Mouse (Mus musculus) kidney, embryonic 14.5 days (tissue): Measurements from ENCODE around the gene Klk1b9. TPM values are rescaled to one million over a fixed set of nuclear protein-coding genes. Genes with fewer than 3 reads are reported as not detected.
"Not testable (repeated sequence)": the region's sequence is repeated elsewhere in the genome, so short reads cannot be mapped to it uniquely, and the experiment has no call there.

Experiments used
- ATAC-seq: fragments of 200-750 bp; cut with Nextera tagmentation; 2 replicates; pipeline ENCODE4 v1.8.0; 2017; ENCODE audit warnings: moderate number of reproducible peaks, mild to moderate bottlenecking, moderate TSS enrichment, moderate library complexity; ENCODE audit not compliant: low FRiP score, low TSS enrichment
- H3K27ac ChIP-seq: fragments of 300-500 bp; sonication (generic); 2 replicates; pipeline ENCODE4 v1.5.1; 2014; ENCODE audit warnings: low read depth, mild to moderate bottlenecking, low read length, moderate library complexity, mixed read lengths
- H3K27me3 ChIP-seq: fragments of 300-500 bp; sonication (generic); 2 replicates; pipeline ENCODE4 v1.6.1; 2014; ENCODE audit warnings: mild to moderate bottlenecking, low read length; ENCODE audit not compliant: control insufficient read depth, insufficient read depth
- H3K36me3 ChIP-seq: fragments of 300-500 bp; sonication (generic); 2 replicates; pipeline ENCODE4 v1.6.1; 2014; ENCODE audit warnings: low read length, mixed read lengths; ENCODE audit not compliant: control insufficient read depth, insufficient read depth
- H3K4me1 ChIP-seq: fragments of 300-500 bp; sonication (generic); 2 replicates; pipeline ENCODE4 v1.6.1; 2014; ENCODE audit warnings: low read length, mixed read lengths; ENCODE audit not compliant: control insufficient read depth, insufficient read depth
- H3K4me2 ChIP-seq: fragments of 300-500 bp; sonication (generic); replicated peaks from 2 replicates; pipeline ENCODE4 v1.6.1; 2014; ENCODE audit warnings: low read depth, mild to moderate bottlenecking, low read length
- H3K4me3 ChIP-seq: fragments of 300-500 bp; sonication (generic); 2 replicates; pipeline ENCODE4 v1.5.1; 2014; ENCODE audit warnings: mild to moderate bottlenecking, low read length
- H3K9ac ChIP-seq: fragments of 300-500 bp; sonication (generic); 2 replicates; pipeline ENCODE4 v1.6.1; 2014; ENCODE audit warnings: low read depth, mild to moderate bottlenecking, low read length, moderate library complexity
- H3K9me3 ChIP-seq: fragments of 300-500 bp; sonication (generic); 2 replicates; pipeline ENCODE4 v1.6.1; 2016; ENCODE audit warnings: low read length; ENCODE audit not compliant: control insufficient read depth
- WGBS: fragments of 180-500 bp; shearing (Covaris S2); extraction: QIAGEN DNeasy Blood & Tissue Kit; methylation state at CpG from one replicate; pipeline ENCODE4 v1.1.7; 2014; 5-methylcytosine and 5-hydroxymethylcytosine counted together
- polyA plus RNA-seq: library from polyadenylated mRNA; unstranded; fragments of >200 nt; fragmentation: Nextera tagmentation; extraction: Ambion mirVana; gene quantifications from 2 replicates; pipeline ENCODE4 v1.2.1, GENCODE M21; 2014

The Klk1b9 gene
- polyA plus RNA-seq, result not detected in 2 replicates

DNA sequence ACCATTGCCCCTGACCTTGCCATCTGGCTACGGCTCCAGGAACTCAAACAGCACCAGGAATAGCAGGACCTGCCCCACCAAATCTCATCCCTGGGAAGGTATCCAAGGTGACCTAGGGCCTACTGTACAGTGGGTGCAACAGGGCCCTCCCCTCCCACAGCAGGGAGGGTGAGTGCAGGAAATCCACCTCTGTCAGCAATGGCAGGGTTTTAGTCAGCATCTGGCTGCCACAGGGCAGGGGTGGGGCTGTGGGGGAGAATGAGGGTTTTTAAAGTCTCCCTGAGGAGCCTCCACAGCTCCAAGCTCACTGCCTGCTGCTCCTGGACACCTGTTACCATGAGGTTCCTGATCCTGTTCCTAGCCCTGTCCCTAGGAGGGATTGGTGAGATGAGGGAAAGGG, at the start of gene Klk1b9:
Gene Klk1b9, plus strand, starts transcription at position 301 of the 400 bp plus-strand sequence.
- H3K9ac ChIP-seq, H3K9me3 ChIP-seq, H3K27ac ChIP-seq, H3K4me2 ChIP-seq, H3K36me3 ChIP-seq, H3K27me3 ChIP-seq, H3K4me1 ChIP-seq, ATAC-seq, H3K4me3 ChIP-seq: not testable (repeated sequence)
- 63% methylated on average over 1 of the region's 1 CpGs for WGBS

DNA sequence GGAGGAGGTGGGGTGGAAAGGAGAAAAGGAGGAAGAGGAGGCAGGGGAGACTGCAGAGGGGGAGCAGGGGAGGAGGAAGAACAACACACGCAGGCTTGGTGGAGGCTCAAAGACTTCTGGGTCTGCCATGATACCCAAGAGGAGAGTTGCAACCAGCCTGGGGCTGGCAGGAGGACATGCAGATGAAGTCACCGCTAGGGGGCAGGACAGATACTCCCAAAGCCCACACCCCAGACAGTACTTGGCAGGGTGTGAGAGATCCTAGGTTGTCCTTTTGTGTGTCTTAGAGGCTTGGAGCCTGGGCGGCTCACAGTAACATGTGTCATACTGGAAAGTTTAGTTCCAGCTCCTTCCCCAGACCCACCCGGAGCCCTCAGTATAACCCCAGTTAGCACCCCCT, 47.3 kb upstream of the Klk1b9 start:
- Histone ChIP-seq H3K9me3 (no peaks in the 10 kb centered on the region), H3K9ac (no peak overlapping the region), H3K4me1 (no peaks in the 10 kb centered on the region), H3K27me3 (no peaks in the 10 kb centered on the region), H3K4me3 (no peak overlapping the region), H3K27ac (no peak overlapping the region), H3K4me2 (no peak overlapping the region), H3K36me3 (no peaks in the 10 kb centered on the region)
- WGBS, result 48% methylated on average over 4 of the region's 4 CpGs
- ATAC-seq, result 0 out of 2 replicates have a peak, but pooled peaks have one; percentile 37

DNA sequence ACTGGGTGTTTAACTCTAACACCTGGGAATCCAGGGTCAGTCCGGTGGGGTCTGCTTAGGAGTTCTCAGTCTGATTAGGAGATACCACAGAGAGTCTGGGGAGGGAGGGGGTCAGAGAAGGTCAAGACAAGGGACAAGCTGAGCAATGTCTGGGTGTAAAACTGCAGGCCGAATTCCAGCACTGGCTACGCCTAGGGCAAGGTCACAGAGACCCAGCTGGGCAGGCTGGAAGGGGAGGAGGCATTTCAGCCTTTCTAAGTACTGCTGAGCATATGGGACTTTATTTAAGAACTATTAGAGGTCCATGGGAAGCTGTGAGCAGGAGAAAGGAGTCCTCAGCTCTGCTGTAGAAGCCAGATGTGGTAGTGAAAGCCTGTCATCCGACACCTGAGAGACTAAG, 43.5 kb upstream of the Klk1b9 start:
- Histone ChIP-seq H3K36me3 (no peaks in the 10 kb centered on the region), H3K4me2 (no peak overlapping the region), H3K9ac (no peak overlapping the region), H3K27me3 (no peaks in the 10 kb centered on the region), H3K27ac (no peak overlapping the region), H3K9me3 (no peaks in the 10 kb centered on the region), H3K4me1 (no peaks in the 10 kb centered on the region; the same call in 1 of the 2 replicates), H3K4me3 (no peak overlapping the region)
- WGBS, result 53% methylated on average over 4 of the region's 4 CpGs
- no peak for ATAC-seq

DNA sequence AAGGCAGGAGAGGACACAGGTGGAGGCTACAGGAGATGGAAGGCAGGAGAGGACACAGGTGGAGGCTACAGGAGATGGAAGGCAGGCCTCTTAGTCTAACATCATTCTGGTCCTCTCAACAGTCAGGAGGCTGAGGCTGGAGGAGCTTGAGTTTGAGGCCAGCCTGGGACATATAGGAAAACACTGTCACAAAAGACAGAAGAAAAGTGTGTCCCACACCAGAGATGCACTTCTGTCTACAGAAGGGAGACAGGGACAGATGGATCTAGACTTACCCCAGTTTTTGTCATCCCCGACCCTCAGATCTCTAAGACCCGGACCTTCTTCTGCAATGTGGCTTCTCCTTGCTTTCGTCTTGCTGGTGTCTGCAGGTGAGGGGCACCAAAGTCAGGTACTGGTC, 42.4 kb upstream of the Klk1b9 start, which contains the start of gene Klk15:
Gene Klk15, plus strand, starts transcription at position 301 of the 400 bp plus-strand sequence.
- no peak for ATAC-seq
- no peaks in the 10 kb centered on the region for H3K9me3 ChIP-seq
- 97% methylated on average over 3 of the region's 3 CpGs for WGBS
- H3K27me3 ChIP-seq, result no peaks in the 10 kb centered on the region
- no peak within 1 kb of the TSS for H3K4me3 ChIP-seq
- no peaks in the 10 kb centered on the region; the same call in 1 of the 2 replicates for H3K4me1 ChIP-seq
- no peak within 1 kb of the TSS for H3K27ac ChIP-seq
- no peaks in the 10 kb centered on the region for H3K36me3 ChIP-seq
- no peak within 1 kb of the TSS for H3K9ac ChIP-seq
- no peak within 1 kb of the TSS for H3K4me2 ChIP-seq

DNA sequence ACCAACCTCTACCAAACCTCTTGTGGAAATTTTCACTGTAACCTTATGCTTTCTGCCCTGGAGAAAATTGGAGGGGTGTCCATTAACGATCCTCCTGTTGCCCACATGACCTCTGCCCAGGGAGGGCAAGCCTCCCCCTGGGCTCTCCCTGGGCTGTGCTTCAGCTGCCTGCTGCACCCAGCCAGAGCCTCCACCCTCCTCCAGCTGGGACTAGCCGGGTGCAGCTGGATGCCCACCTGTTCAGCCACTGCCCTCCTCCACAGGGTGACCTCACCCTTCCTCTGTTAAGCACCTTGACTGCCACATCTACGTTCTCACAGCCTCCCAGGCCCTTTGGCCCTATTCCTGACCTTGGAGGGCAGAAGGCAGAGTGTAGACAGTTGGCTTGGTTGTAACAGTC, 41.1 kb upstream of the Klk1b9 start:
- H3K4me2 ChIP-seq, result no peak overlapping the region
- no peak overlapping the region for H3K27ac ChIP-seq
- 19% methylated on average over 3 of the region's 3 CpGs for WGBS
- H3K27me3 ChIP-seq, result no peaks in the 10 kb centered on the region
- H3K9me3 ChIP-seq, result no peaks in the 10 kb centered on the region
- no peaks in the 10 kb centered on the region for H3K36me3 ChIP-seq
- no peak overlapping the region for H3K9ac ChIP-seq
- ATAC-seq, result peak; percentile 73
- H3K4me1 ChIP-seq, result no peaks in the 10 kb centered on the region; the same call in 1 of the 2 replicates
- H3K4me3 ChIP-seq, result no peak overlapping the region

DNA sequence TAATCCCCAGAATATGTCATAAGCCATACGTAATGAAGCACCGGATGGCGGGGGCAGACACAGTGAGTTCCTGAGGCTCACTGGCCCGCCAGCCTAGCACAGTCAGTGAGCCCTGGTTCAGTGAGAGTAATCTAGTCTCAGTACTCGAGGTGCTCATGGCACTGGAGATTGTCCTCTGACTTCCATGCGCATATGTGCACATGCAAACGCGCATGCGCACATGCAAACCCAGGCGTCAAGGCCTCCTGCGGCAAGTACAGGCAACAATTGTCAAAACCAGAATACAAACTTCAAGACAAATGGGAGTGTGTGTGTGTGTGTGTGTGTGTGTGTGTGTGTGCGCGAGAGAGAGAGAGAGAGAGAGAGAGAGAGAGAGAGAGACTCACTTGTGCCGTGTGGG, 39.3 kb upstream of the Klk1b9 start:
- Histone ChIP-seq H3K9me3 (no peaks in the 10 kb centered on the region), H3K4me2 (no peak overlapping the region), H3K9ac (no peak overlapping the region), H3K27ac (no peak overlapping the region), H3K36me3 (no peaks in the 10 kb centered on the region), H3K27me3 (no peaks in the 10 kb centered on the region), H3K4me3 (no peak overlapping the region), H3K4me1 (no peaks in the 10 kb centered on the region; the same call in 1 of the 2 replicates)
- WGBS, result 87% methylated on average over 14 of the region's 14 CpGs
- ATAC-seq, result no peak

DNA sequence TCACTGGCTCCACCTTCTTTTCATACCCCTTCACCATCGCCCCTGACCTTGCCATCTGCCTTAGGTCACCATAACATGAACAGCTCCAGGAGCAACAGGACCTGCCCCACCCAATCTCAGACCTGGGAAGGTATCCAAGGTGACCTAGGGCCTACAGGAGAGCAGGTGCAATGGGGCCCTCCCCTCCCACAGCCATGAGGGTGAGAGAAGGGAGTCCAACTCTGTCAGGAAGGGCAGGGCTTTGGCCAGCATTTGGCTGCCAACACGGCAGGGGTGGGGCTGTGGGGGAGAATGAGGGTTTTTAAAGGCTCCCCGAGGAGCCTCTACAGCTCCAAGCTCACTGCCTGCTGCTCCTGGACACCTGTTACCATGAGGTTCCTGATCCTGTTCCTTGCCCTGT, 33.6 kb upstream of the Klk1b9 start:
- 75% methylated on average over 3 of the region's 3 CpGs for WGBS
- not testable (repeated sequence) for ATAC-seq

DNA sequence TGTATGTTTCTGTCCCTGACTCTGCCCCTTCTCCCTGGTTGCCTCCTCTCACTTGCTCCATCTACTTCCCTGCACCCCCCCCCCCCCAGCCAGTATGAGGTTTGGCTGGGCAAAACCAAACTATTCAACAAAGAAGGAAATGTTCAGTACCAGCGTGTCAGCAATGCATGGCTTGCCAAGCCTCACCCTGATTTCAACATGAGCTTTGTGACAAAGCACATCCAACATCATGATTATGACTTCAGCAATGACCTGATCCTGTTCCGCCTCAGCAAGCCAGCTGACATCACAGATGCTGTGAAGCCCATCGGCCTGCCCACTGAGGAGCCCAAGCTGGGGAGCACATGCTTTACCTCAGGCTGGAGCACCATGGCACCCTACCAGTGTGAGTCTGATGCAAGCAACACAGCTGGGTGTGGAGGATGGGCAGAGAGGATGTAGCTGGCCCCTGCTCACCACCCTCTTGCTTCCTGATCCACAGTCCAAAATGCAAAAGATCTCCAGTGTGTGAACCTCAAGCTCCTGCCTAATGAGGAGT, 31.1 kb upstream of the Klk1b9 start:
- ATAC-seq, result no peak
- Histone ChIP-seq H3K9ac (no peak overlapping the region), H3K4me3 (no peak overlapping the region), H3K9me3 (no peaks in the 10 kb centered on the region), H3K4me2 (no peak overlapping the region), H3K27ac (no peak overlapping the region), H3K36me3 (no peaks in the 10 kb centered on the region), H3K4me1 (no peaks in the 10 kb centered on the region), H3K27me3 (no peaks in the 10 kb centered on the region)
- 83% methylated on average over 3 of the region's 3 CpGs for WGBS

More for the DNA sequence above, 33.6 kb upstream of the Klk1b9 start:
- not testable (repeated sequence) for H3K4me2 ChIP-seq, H3K9ac ChIP-seq, H3K4me1 ChIP-seq, H3K9me3 ChIP-seq, H3K4me3 ChIP-seq, H3K27ac ChIP-seq, H3K27me3 ChIP-seq, H3K36me3 ChIP-seq

DNA sequence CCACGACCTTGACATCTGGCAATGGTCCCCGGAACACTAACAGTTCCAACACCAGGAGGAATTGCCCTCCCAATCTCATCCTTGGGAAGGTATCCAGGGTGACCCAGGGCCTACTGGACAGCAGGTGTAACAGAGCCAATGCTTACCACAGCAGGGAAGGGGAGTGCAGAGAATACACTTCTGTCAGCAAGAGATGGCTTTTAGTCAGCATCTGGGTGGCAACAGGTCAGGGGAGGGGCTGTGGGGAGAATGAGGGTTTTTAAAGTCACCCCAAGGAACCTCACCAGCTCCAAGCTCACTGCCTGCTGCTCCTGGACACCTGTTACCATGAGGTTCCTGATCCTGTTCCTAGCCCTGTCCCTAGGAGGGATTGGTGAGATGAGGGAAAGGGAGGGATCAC, 25.5 kb upstream of the Klk1b9 start, which contains the start of gene Klk1b8:
Gene Klk1b8, plus strand, starts transcription at position 301 of the 400 bp plus-strand sequence.
- no peaks in the 10 kb centered on the region for H3K36me3 ChIP-seq
- H3K4me3 ChIP-seq, result no peak within 1 kb of the TSS
- H3K4me2 ChIP-seq, result no peak within 1 kb of the TSS
- ATAC-seq, result no peak
- no peaks in the 10 kb centered on the region for H3K27me3 ChIP-seq
- H3K9ac ChIP-seq, result no peak within 1 kb of the TSS
- 81% methylated on average over 2 of the region's 2 CpGs for WGBS
- no peak within 1 kb of the TSS for H3K27ac ChIP-seq
- H3K4me1 ChIP-seq, result no peaks in the 10 kb centered on the region
- no peaks in the 10 kb centered on the region for H3K9me3 ChIP-seq
